Comparison of ENCODE assay signal across 21 mouse cellular contexts in genomic region chr5:38379970-38380369, GRCm38 (mm10).
DNase-seq lines count a peak whose midpoint lies in the region; TF ChIP-seq lines count a peak whose summit lies in the region.
"Had no signal": no experiment of that assay in that cellular context is flagged by ENCODE, and none has a peak within 500 bp of the region (broad histone marks: within the 10 kb centered on the region; RNA-seq: fewer than 3 reads in every experiment).

No protein-coding gene starts in this region.

- peak overlapping the region; percentile 21 for H3K4me2 ChIP-seq in myocyte (ENCODE audit: low read depth)

- no peaks in the 10 kb centered on the region for H3K79me3 ChIP-seq in C2C12 (ENCODE audit: low read depth)

- TF ChIP-seq POLR2A in myocyte (IDR thresholded peaks at IDR 0.05; ENCODE audit: insufficient read length, low read depth), result no peak

- peak; percentile 34 for DNase-seq in 3134 (ENCODE audit: extremely low read depth, insufficient read length, low spot score)
- DNase-seq in gastrocnemius, postnatal 36 days, result no peak
- no peak for DNase-seq in left cerebral cortex, postnatal 36 days (ENCODE audit: low spot score in 2 of 2)
- no peak for DNase-seq in neural tube, embryonic 10.5 days (ENCODE audit: extremely low spot score, low spot score)
- DNase-seq: adrenal gland, adult 2 months; adrenal gland, adult 8-10 months; adrenal gland, postnatal 10 days; adrenal gland, postnatal 14 days; adrenal gland, postnatal 25 days; adrenal gland, postnatal 36 days; B cell, adult 2 months; cerebellum, adult 11 months; cerebellum, adult 11-12 months; cerebellum, adult 18-20 months; cerebellum, adult 2 months; cerebellum, adult 8-10 months had no signal

- no peak overlapping the region for H3ac ChIP-seq in C2C12 (ENCODE audit: control insufficient read depth, insufficient read length, low read depth)
- no peak overlapping the region for H3ac ChIP-seq in myocyte (ENCODE audit: control insufficient read depth, insufficient read length)

- H3K36me3 ChIP-seq in C2C12 (ENCODE audit: control insufficient read depth, insufficient read depth) (no peaks in the 10 kb centered on the region), myocyte (ENCODE audit: control insufficient read depth, insufficient read depth) (no peaks in the 10 kb centered on the region)
- H3K36me3 ChIP-seq: G1E had no signal

- no peaks in the 10 kb centered on the region for H3K27me3 ChIP-seq in C2C12 (ENCODE audit: control insufficient read depth, insufficient read depth, insufficient read length)
- peaks cover 14% of the 10 kb centered on the region for H3K27me3 ChIP-seq in myocyte (ENCODE audit: control insufficient read depth, insufficient read depth, insufficient read length)
- H3K27me3 ChIP-seq: CH12.LX, Patski had no signal

- intact Hi-C loops in gastrocnemius, postnatal 36 days (cut with DNase I), result no loop called here
- intact Hi-C loops in left cerebral cortex, postnatal 36 days (cut with DNase I), result no loop called here

- no peak for TF ChIP-seq CTCF in C2C12 (IDR thresholded peaks at IDR 0.05; ENCODE audit: control insufficient read depth, insufficient read depth, insufficient read length)

- no peaks in the 10 kb centered on the region for H3K79me2 ChIP-seq in C2C12 (ENCODE audit: control insufficient read depth, insufficient read depth)
- no peaks in the 10 kb centered on the region for H3K79me2 ChIP-seq in myocyte (ENCODE audit: control insufficient read depth, insufficient read depth)

- H3K4me3 ChIP-seq in C2C12 (ENCODE audit: insufficient read depth, poor library complexity, severe bottlenecking) (no peak overlapping the region), myocyte (no peak overlapping the region)

TF ChIP-seq in C2C12, 6 proteins besides CTCF, POLR2A, EP300 and RAD21:
- no peak for TF ChIP-seq USF1 (IDR thresholded peaks at IDR 0.05; ENCODE audit: low read depth)
- TF ChIP-seq FOSL1 (IDR thresholded peaks at IDR 0.05; ENCODE audit: insufficient read depth, low read length, poor library complexity, severe bottlenecking), result peak; percentile 70
- TF ChIP-seq MYOD1 (IDR thresholded peaks at IDR 0.05; ENCODE audit: control insufficient read depth, insufficient read length, low read depth), result peak; percentile 12
- peak; percentile 73 for TF ChIP-seq MAX (IDR thresholded peaks at IDR 0.05)
TF ChIP-seq in C2C12: peak in this region for 3.

TF ChIP-seq in myocyte, 11 proteins besides CTCF, POLR2A, EP300 and RAD21:
- no peak for TF ChIP-seq SRF (IDR thresholded peaks at IDR 0.05; ENCODE audit: control insufficient read depth, insufficient read length, low read depth)
- no peak for TF ChIP-seq REST (IDR thresholded peaks at IDR 0.05; ENCODE audit: insufficient read depth, insufficient read length)
- TF ChIP-seq CEBPB (IDR thresholded peaks at IDR 0.05; ENCODE audit: insufficient read depth, poor library complexity, severe bottlenecking), result no peak
- no peak for TF ChIP-seq MYOG (IDR thresholded peaks at IDR 0.05; ENCODE audit: control insufficient read depth in 1 of 3, insufficient read depth in 1 of 3, insufficient read length in 2 of 3, low read depth in 2 of 3)
- TF ChIP-seq MYOD1 (IDR thresholded peaks at IDR 0.05; ENCODE audit: control insufficient read depth in 1 of 3, insufficient read length in 2 of 3, low read depth in 2 of 3), result no peak
- TF ChIP-seq MAX (IDR thresholded peaks at IDR 0.05; ENCODE audit: low read depth), result no peak
TF ChIP-seq in myocyte: peak in this region for 0.
